Mouse (Mus musculus) thymus, adult 2 months (tissue): ENCODE data around the gene Scamp1.

ENCODE experiments used
- CTCF ChIP-seq: fragments of 200-500 bp; IDR thresholded peaks from 2 replicates; pipeline ENCODE4 v1.5.1; 2012; ENCODE audit warnings: mild to moderate bottlenecking, control low read depth, low read length, moderate library complexity, borderline replicate concordance; ENCODE audit not compliant: control insufficient read depth, poor library complexity, insufficient read depth; ENCODE audit errors: extremely low read depth
- POLR2A ChIP-seq: fragments of 200-500 bp; IDR thresholded peaks from 2 replicates; pipeline ENCODE4 v1.6.1; 2012; ENCODE audit warnings: mild to moderate bottlenecking, low read length, control low read depth, moderate library complexity; ENCODE audit not compliant: control insufficient read depth, poor library complexity, insufficient read depth; ENCODE audit errors: extremely low read depth

GRCm38 (mm10) chr13:94173633-94174576 is 111.8 kb downstream of the Scamp1 start:
- TF ChIP-seq CTCF, result no peak
- TF ChIP-seq POLR2A, result no peak
